Mouse (Mus musculus) embryonic fibroblast, embryonic 13.5 days (primary cell): ENCODE results near the gene Myef2. TPM values are rescaled to one million over a fixed set of nuclear protein-coding genes. Genes with fewer than 3 reads are reported as not detected.
A peak's percentile ranks its signal among the peaks of the same experiment; 100 is the strongest.

Experiments used
- H3K27ac ChIP-seq: 2 replicates; pipeline ENCODE4 v1.5.1; 2012; ENCODE audit warnings: low read length, control low read depth, inconsistent platforms; ENCODE audit not compliant: insufficient read depth
- H3K4me1 ChIP-seq: 2 replicates; pipeline ENCODE4 v1.6.1; 2011; ENCODE audit warnings: low read length; ENCODE audit not compliant: control insufficient read depth, insufficient read depth
- H3K4me3 ChIP-seq: 2 replicates; pipeline ENCODE4 v1.5.1; 2011; ENCODE audit warnings: mild to moderate bottlenecking, control low read depth, low read length; ENCODE audit not compliant: insufficient read depth
- CTCF ChIP-seq: IDR thresholded peaks from 2 replicates; pipeline ENCODE4 v1.5.1; 2011; ENCODE audit warnings: mild to moderate bottlenecking, control low read depth, low read length, moderate library complexity, borderline replicate concordance; ENCODE audit not compliant: insufficient read depth
- POLR2A ChIP-seq: IDR thresholded peaks from 2 replicates; pipeline ENCODE4 v1.6.1; 2011; ENCODE audit warnings: low read depth, mild to moderate bottlenecking, control low read depth, low read length, moderate library complexity
- polyA plus RNA-seq: library from polyadenylated mRNA; stranded (reverse); fragments of >200 nt; gene quantifications from 2 replicates; pipeline ENCODE4 v1.2.4, GENCODE M21; 2011; ENCODE audit warnings: low read depth; ENCODE audit not compliant: missing spikeins, insufficient read length

Myef2 gene
- polyA plus RNA-seq: 81.1 and 91.6 TPM in 2 replicates

GRCm38 (mm10) chr2:125123477-125123852 is at the start of gene Myef2:
Gene Myef2, minus strand, starts transcription at chr2:125123661.
- H3K4me3 ChIP-seq: peak within 1 kb of the TSS; percentile 95
- TF ChIP-seq CTCF (no peak), POLR2A (no peak)
- peaks cover 5% of the 10 kb centered on the region; the same call in 1 of the 2 replicates for H3K4me1 ChIP-seq
- H3K27ac ChIP-seq: peak within 1 kb of the TSS; percentile 58

- H3K4me3 ChIP-seq: no peak overlapping the region
- TF ChIP-seq CTCF (no peak), POLR2A (no peak)
- H3K27ac ChIP-seq: no peak overlapping the region
- H3K4me1 ChIP-seq: no peaks in the 10 kb centered on the region
These were observed 38.6 kb upstream of the Myef2 start for GRCm38 (mm10) chr2:125162012-125162470.

- TF ChIP-seq POLR2A (no peak), CTCF (no peak)
- Histone ChIP-seq H3K4me1 (no peaks in the 10 kb centered on the region), H3K4me3 (no peak overlapping the region), H3K27ac (no peak overlapping the region)
These were observed 32.0 kb upstream of the Myef2 start for GRCm38 (mm10) chr2:125155504-125155903.

- H3K27ac ChIP-seq: no peak overlapping the region
- no peaks in the 10 kb centered on the region for H3K4me1 ChIP-seq
- TF ChIP-seq POLR2A (no peak), CTCF (no peak)
- no peak overlapping the region for H3K4me3 ChIP-seq
These were observed 30.8 kb upstream of the Myef2 start for GRCm38 (mm10) chr2:125154294-125154693.

GRCm38 (mm10) chr2:125152388-125152787 is 28.9 kb upstream of the Myef2 start, which contains the start of gene Slc12a1:
Gene Slc12a1, plus strand, starts transcription at chr2:125152505.
- no peak within 1 kb of the TSS for H3K4me3 ChIP-seq
- no peak for TF ChIP-seq POLR2A
- no peak for TF ChIP-seq CTCF
- H3K4me1 ChIP-seq: no peaks in the 10 kb centered on the region
- no peak within 1 kb of the TSS for H3K27ac ChIP-seq

- TF ChIP-seq CTCF (no peak), POLR2A (no peak)
- Histone ChIP-seq H3K27ac (no peak overlapping the region), H3K4me1 (no peaks in the 10 kb centered on the region), H3K4me3 (no peak overlapping the region)
These were observed 18.9 kb upstream of the Myef2 start for GRCm38 (mm10) chr2:125142336-125142735.

- Histone ChIP-seq H3K4me3 (no peak overlapping the region), H3K27ac (no peak overlapping the region), H3K4me1 (no peaks in the 10 kb centered on the region)
- no peak for TF ChIP-seq CTCF
- no peak for TF ChIP-seq POLR2A
These were observed 13.4 kb upstream of the Myef2 start for GRCm38 (mm10) chr2:125136846-125137245.

GRCm38 (mm10) chr2:125135903-125136811 is 12.7 kb upstream of the Myef2 start, which contains the start of gene Ctxn2:
Gene Ctxn2, plus strand, starts transcription at chr2:125136692.
- TF ChIP-seq POLR2A (no peak), CTCF (no peak)
- H3K4me1 ChIP-seq: no peaks in the 10 kb centered on the region
- no peak within 1 kb of the TSS for H3K27ac ChIP-seq
- H3K4me3 ChIP-seq: peak within 1 kb of the TSS; percentile 23

- Histone ChIP-seq H3K27ac (no peak overlapping the region), H3K4me3 (no peak overlapping the region), H3K4me1 (no peaks in the 10 kb centered on the region)
- no peak for TF ChIP-seq POLR2A
- no peak for TF ChIP-seq CTCF
These were observed 10.7 kb upstream of the Myef2 start for GRCm38 (mm10) chr2:125134113-125134512.

- H3K27ac ChIP-seq: no peak overlapping the region
- H3K4me3 ChIP-seq: no peak overlapping the region
- peaks cover 2% of the 10 kb centered on the region; the same call in 1 of the 2 replicates for H3K4me1 ChIP-seq
- TF ChIP-seq POLR2A (no peak), CTCF (no peak)
These were observed 3.3 kb upstream of the Myef2 start for GRCm38 (mm10) chr2:125126792-125127191.
